Mouse (Mus musculus) thymus, adult 2 months (tissue): ENCODE measurements around the gene Urb2.

Experiments
- CTCF ChIP-seq: fragments of 200-500 bp; IDR thresholded peaks from 2 replicates; pipeline ENCODE4 v1.5.1; 2012; ENCODE audit warnings: mild to moderate bottlenecking, control low read depth, low read length, moderate library complexity, borderline replicate concordance; ENCODE audit not compliant: control insufficient read depth, poor library complexity, insufficient read depth; ENCODE audit errors: extremely low read depth
- POLR2A ChIP-seq: fragments of 200-500 bp; IDR thresholded peaks from 2 replicates; pipeline ENCODE4 v1.6.1; 2012; ENCODE audit warnings: mild to moderate bottlenecking, low read length, control low read depth, moderate library complexity; ENCODE audit not compliant: control insufficient read depth, poor library complexity, insufficient read depth; ENCODE audit errors: extremely low read depth

DNA sequence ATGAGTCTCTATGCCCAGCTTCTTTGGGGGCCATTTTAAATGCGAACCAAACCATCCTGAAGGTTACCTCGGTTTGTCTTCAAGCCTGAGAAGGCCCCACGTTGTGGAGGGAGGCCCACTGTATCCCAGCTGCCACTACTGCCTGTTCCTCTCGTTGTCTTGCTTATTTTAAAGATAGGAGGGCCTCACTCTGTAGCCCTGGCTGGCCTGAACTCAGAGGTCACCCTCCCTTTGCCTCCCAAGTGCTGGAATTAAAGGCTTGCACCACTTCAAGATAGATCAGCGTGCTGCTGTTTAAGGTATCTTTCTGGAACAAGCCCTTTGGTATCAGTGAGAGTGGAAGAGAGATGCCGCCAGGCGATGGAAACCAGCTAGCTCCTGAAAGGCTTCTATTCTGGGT, 32.2 kb upstream of the Urb2 start:
- TF ChIP-seq CTCF (no peak), POLR2A (no peak)
